Mouse (Mus musculus) gastrocnemius, postnatal 4 days (tissue): ENCODE results near the gene Gm3371. TPM values are rescaled to one million over a fixed set of nuclear protein-coding genes. Genes with fewer than 3 reads are reported as not detected.
"Not testable (repeated sequence)": the region's sequence is repeated elsewhere in the genome, so short reads cannot be mapped to it uniquely, and the experiment has no call there.

Source experiments
- DNase-seq, 2 experiments: peaks; one replicate each; pipeline ENCODE4 v3.0.0; 2021 to 2022; ENCODE audit warnings: low spot score in 2 of 2, mixed read lengths in 2 of 2
- long read RNA-seq, 2 experiments: library from polyadenylated mRNA; stranded (forward); transcript quantifications; one replicate each; pipeline ENCODE4 v2.0.0; 2021
- total RNA-seq, 2 experiments: library from RNA; stranded (reverse); gene quantifications; 2 replicates each; pipeline ENCODE4 v1.2.3; 2021

The Gm3371 gene
- total RNA-seq = not detected
- long read RNA-seq, experiment 1 = 0 reads
- long read RNA-seq, experiment 2 = 0 reads

- not testable (repeated sequence) for DNase-seq
Measured at GRCm38 (mm10) chr14:44410588-44410987, at the start of gene Gm3371. Gm3371 (minus strand) TSS chr14:44410688.

GRCm38 (mm10) chr14:44433335-44433734, 22.8 kb upstream of the Gm3371 start, which contains the start of gene Gm8232:
Gm8232 (plus strand) TSS chr14:44433635.
- DNase-seq = not testable (repeated sequence)

- not testable (repeated sequence) for DNase-seq
Measured at GRCm38 (mm10) chr14:44384233-44384632, 26.3 kb downstream of the Gm3371 start.

- DNase-seq = not testable (repeated sequence)
Measured at GRCm38 (mm10) chr14:44365057-44365456, 45.4 kb downstream of the Gm3371 start, which contains the start of gene Gm8229. Gm8229 (plus strand) TSS chr14:44365357.

GRCm38 (mm10) chr14:44362301-44362700, 48.2 kb downstream of the Gm3371 start:
- not testable (repeated sequence) for DNase-seq

GRCm38 (mm10) chr14:44361416-44361815, 49.1 kb downstream of the Gm3371 start:
- not testable (repeated sequence) for DNase-seq

Other genes with a start within 250 kb of the Gm3371 start
- not detected for gene Gm8212, start 213.0 kb downstream of the Gm3371 start, total RNA-seq
- not detected for gene 4930503E14Rik, start 197.4 kb downstream of the Gm3371 start, total RNA-seq
- not detected for gene Gm8220, start 125.1 kb downstream of the Gm3371 start, total RNA-seq
- not detected for gene Gm5930, start 72.1 kb downstream of the Gm3371 start, total RNA-seq
- gene Gm8229, start 45.3 kb downstream of the Gm3371 start, total RNA-seq = not detected
- not detected for gene Gm8232, start 22.9 kb upstream of the Gm3371 start, total RNA-seq
- not detected for gene BC061237, start 81.8 kb upstream of the Gm3371 start, total RNA-seq
- not detected for gene Gm17093, start 107.6 kb upstream of the Gm3371 start, total RNA-seq
- not detected for gene Gm8247, start 172.5 kb upstream of the Gm3371 start, total RNA-seq
- gene Gm5624, start 217.2 kb upstream of the Gm3371 start, total RNA-seq = not detected